Comparison of ENCODE assay signal across 11 mouse cellular contexts in the genomic region with DNA sequence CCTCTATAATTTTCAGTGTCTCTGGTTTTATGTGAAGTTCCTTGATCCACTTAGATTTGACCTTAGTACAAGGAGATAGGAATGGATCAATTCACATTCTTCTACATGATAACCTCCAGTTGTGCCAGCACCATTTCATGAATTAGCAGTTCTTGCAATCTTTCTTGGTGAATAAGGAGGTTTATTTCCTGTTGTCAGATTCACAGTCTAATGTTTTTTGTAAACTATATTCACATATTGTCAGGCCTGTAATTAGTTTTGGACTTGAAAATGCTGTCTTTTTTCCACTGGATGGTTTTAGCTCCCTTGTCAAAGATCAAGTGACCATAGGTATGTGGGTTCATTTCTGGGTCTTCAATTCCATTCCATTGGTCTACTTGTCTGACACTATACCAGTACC. TPM values are rescaled to one million over a fixed set of nuclear protein-coding genes. Genes with fewer than 3 reads are reported as not detected.
DNase-seq lines count a peak whose midpoint lies in the region; ATAC-seq and TF ChIP-seq lines count a peak whose summit lies in the region.
"Not testable (repeated sequence)": the region's sequence is repeated elsewhere in the genome, so short reads cannot be mapped to it uniquely, and the experiment has no call there.
"Had no signal": no experiment of that assay in that cellular context is flagged by ENCODE, and none has a peak within 500 bp of the region (broad histone marks: within the 10 kb centered on the region; RNA-seq: fewer than 3 reads in every experiment).

No protein-coding gene starts in this region.

- not testable (repeated sequence) for H3K27me3 ChIP-seq in G1E (ENCODE audit: insufficient read depth, low read length); heart, embryonic 12.5 days (replicated peaks); hindbrain, embryonic 15.5 days; kidney, postnatal 0 days (ENCODE audit: insufficient read depth, low read length); liver, embryonic 16.5 days (ENCODE audit: control insufficient read depth, insufficient read depth, low read depth, low read length); midbrain, embryonic 13.5 days

- not testable (repeated sequence) for H3K4me3 ChIP-seq in G1E (ENCODE audit: low read depth, low read length); heart, embryonic 12.5 days; hindbrain, embryonic 15.5 days; kidney, postnatal 0 days (replicated peaks; ENCODE audit: low read depth, low read length); liver, embryonic 16.5 days (ENCODE audit: low read depth, low read length); midbrain, embryonic 13.5 days (replicated peaks)

- H3K4me2 ChIP-seq in heart, embryonic 12.5 days; hindbrain, embryonic 15.5 days; kidney, postnatal 0 days (ENCODE audit: low read length); liver, embryonic 16.5 days (ENCODE audit: low read depth, low read length); midbrain, embryonic 13.5 days (replicated peaks): not testable (repeated sequence)

- not testable (repeated sequence) for TF ChIP-seq CTCF in G1E (IDR thresholded peaks at IDR 0.05; ENCODE audit: low read depth, low read length); kidney, postnatal 0 days (IDR thresholded peaks at IDR 0.05; ENCODE audit: low read depth)

- H3K36me3 ChIP-seq in G1E (replicated peaks); heart, embryonic 12.5 days; hindbrain, embryonic 15.5 days; kidney, postnatal 0 days (ENCODE audit: insufficient read depth, low read length); liver, embryonic 16.5 days (ENCODE audit: control insufficient read depth, insufficient read depth); midbrain, embryonic 13.5 days: not testable (repeated sequence)

- H3K27ac ChIP-seq in heart, embryonic 12.5 days (ENCODE audit: poor library complexity, severe bottlenecking); hindbrain, embryonic 15.5 days (replicated peaks); kidney, postnatal 0 days; liver, embryonic 16.5 days (ENCODE audit: low read length); midbrain, embryonic 13.5 days: not testable (repeated sequence)

- not testable (repeated sequence) for DNase-seq in G1E (ENCODE audit: low spot score); kidney, postnatal 0 days (ENCODE audit: low spot score)

- H3K9me3 ChIP-seq in G1E (replicated peaks); heart, embryonic 12.5 days (replicated peaks); hindbrain, embryonic 15.5 days; kidney, postnatal 0 days (replicated peaks; ENCODE audit: low read length); liver, embryonic 16.5 days (replicated peaks; ENCODE audit: control insufficient read depth, low read length); midbrain, embryonic 13.5 days: not testable (repeated sequence)

- H3K9ac ChIP-seq in heart, embryonic 12.5 days; hindbrain, embryonic 15.5 days; kidney, postnatal 0 days (ENCODE audit: low read depth, low read length); liver, embryonic 16.5 days (ENCODE audit: low read depth, low read length); midbrain, embryonic 13.5 days (replicated peaks): not testable (repeated sequence)

- peak; percentile 100 for ATAC-seq in G1E (ENCODE audit: extremely low read depth, insufficient number of reproducible peaks, low FRiP score, poor library complexity, severe bottlenecking)
- ATAC-seq in erythroid progenitor cell, adult 5-6 weeks (replicated peaks; ENCODE audit: low FRiP score, poor library complexity, severe bottlenecking): peak; percentile 100
- ATAC-seq in heart, embryonic 12.5 days (ENCODE audit: insufficient number of reproducible peaks, low FRiP score): peak; percentile 100
- peak; percentile 100 for ATAC-seq in hindbrain, embryonic 15.5 days (ENCODE audit: low FRiP score, low read depth)
- peak; percentile 100 for ATAC-seq in kidney, postnatal 0 days (replicated peaks; ENCODE audit: low FRiP score, low read depth)
- peak; percentile 100 for ATAC-seq in liver, embryonic 16.5 days (ENCODE audit: low read depth)
- peak; percentile 100 for ATAC-seq in midbrain, embryonic 13.5 days
- ATAC-seq in neutrophil, adult 5-6 weeks (ENCODE audit: extremely low read depth, insufficient number of reproducible peaks, low FRiP score, poor library complexity, severe bottlenecking): peak; percentile 100

- H3K4me1 ChIP-seq in G1E (ENCODE audit: insufficient read depth, low read depth, low read length); heart, embryonic 12.5 days (replicated peaks); hindbrain, embryonic 15.5 days (replicated peaks); kidney, postnatal 0 days (replicated peaks; ENCODE audit: insufficient read depth, low read length); liver, embryonic 16.5 days (ENCODE audit: control insufficient read depth, low read depth, low read length); midbrain, embryonic 13.5 days (replicated peaks): not testable (repeated sequence)

RNA-seq across cellular contexts. Expression of a gene that starts 13.0 kb away (rescaled TPM):
- total RNA-seq in G1E (2014; fragmentation: Nextera tagmentation): not detected in 2 replicates
- 0.05 and 0.06 TPM in 2 replicates for total RNA-seq in G1E (2017)
- polyA plus RNA-seq in G1E (2012): not detected in 2 replicates
- not detected in 2 replicates for total RNA-seq in erythroid progenitor cell, adult 5-6 weeks (2015; ENCODE audit: low replicate concordance)
- total RNA-seq in erythroid progenitor cell, adult 5-6 weeks (2017; ENCODE audit: low replicate concordance): not detected in 2 replicates
- 0.14 TPM in 1 of 2 replicates, not detected in the other for polyA plus RNA-seq in heart, embryonic 12.5 days (2016; fragmentation: Nextera tagmentation; extraction: Ambion mirVana)
- polyA plus RNA-seq in hindbrain, embryonic 15.5 days (2015; fragmentation: Nextera tagmentation; extraction: Ambion mirVana): not detected in 2 replicates
- polyA plus RNA-seq in kidney, postnatal 0 days (2015; fragmentation: Nextera tagmentation; extraction: Ambion mirVana): 0.03 and 0.32 TPM in 2 replicates
- polyA plus RNA-seq in liver, embryonic 16.5 days (2015; fragmentation: Nextera tagmentation; extraction: Ambion mirVana): 18.7 and 20.9 TPM in 2 replicates
- not detected in 2 replicates for polyA plus RNA-seq in midbrain, embryonic 13.5 days (2015; fragmentation: Nextera tagmentation; extraction: Ambion mirVana)
- total RNA-seq in neutrophil, adult 5-6 weeks (2017): 0.35 and 0.49 TPM in 2 replicates
- total RNA-seq: heart, adult 18-20 months; layer of hippocampus, postnatal 36 days had no signal
- polyA plus RNA-seq: limb, embryonic 10.5 days had no signal

RNA-seq across cellular contexts. Expression of a gene that starts 24.8 kb away (rescaled TPM):
- total RNA-seq in G1E (2014; fragmentation: Nextera tagmentation) (not detected in 2 replicates), G1E (2017) (0.12 and 0.16 TPM in 2 replicates)
- not detected in 2 replicates for polyA plus RNA-seq in G1E (2012)
- 1.4 and 7.5 TPM in 2 replicates for total RNA-seq in erythroid progenitor cell, adult 5-6 weeks (2015; ENCODE audit: low replicate concordance)
- 1.9 and 2.0 TPM in 2 replicates for total RNA-seq in erythroid progenitor cell, adult 5-6 weeks (2017; ENCODE audit: low replicate concordance)
- polyA plus RNA-seq in heart, embryonic 12.5 days (2016; fragmentation: Nextera tagmentation; extraction: Ambion mirVana): 0.05 TPM in 1 of 2 replicates, not detected in the other
- not detected in 2 replicates for polyA plus RNA-seq in hindbrain, embryonic 15.5 days (2015; fragmentation: Nextera tagmentation; extraction: Ambion mirVana)
- polyA plus RNA-seq in kidney, postnatal 0 days (2015; fragmentation: Nextera tagmentation; extraction: Ambion mirVana): 0.03 TPM in 1 of 2 replicates, not detected in the other
- polyA plus RNA-seq in liver, embryonic 16.5 days (2015; fragmentation: Nextera tagmentation; extraction: Ambion mirVana): 0.14 and 0.22 TPM in 2 replicates
- not detected in 2 replicates for polyA plus RNA-seq in midbrain, embryonic 13.5 days (2015; fragmentation: Nextera tagmentation; extraction: Ambion mirVana)
- 107 and 115 TPM in 2 replicates for total RNA-seq in neutrophil, adult 5-6 weeks (2017)
- total RNA-seq: layer of hippocampus, postnatal 36 days had no signal
- polyA plus RNA-seq: limb, embryonic 10.5 days had no signal

Comparison
In these comparisons a context has a peak if more than half of its experiments do, and no peak if none do; other contexts are left out.
1. RNA of a gene that starts 13.0 kb away (polyA plus RNA-seq): 18.7 to 20.9 TPM in liver, embryonic 16.5 days; 0.03 to 0.32 TPM in kidney, postnatal 0 days, not detected in G1E, not detected in hindbrain, embryonic 15.5 days, 0.14 TPM in heart, embryonic 12.5 days and not detected in midbrain, embryonic 13.5 days; every median in the first group is over 10 times any median in the second.
2. Peak in every context shown above with its lines, with median percentiles within 50 percentile points of each other: ATAC-seq.